Mouse (Mus musculus): Measurements from ENCODE around the gene Cabp4.

The Cabp4 gene

DNA sequence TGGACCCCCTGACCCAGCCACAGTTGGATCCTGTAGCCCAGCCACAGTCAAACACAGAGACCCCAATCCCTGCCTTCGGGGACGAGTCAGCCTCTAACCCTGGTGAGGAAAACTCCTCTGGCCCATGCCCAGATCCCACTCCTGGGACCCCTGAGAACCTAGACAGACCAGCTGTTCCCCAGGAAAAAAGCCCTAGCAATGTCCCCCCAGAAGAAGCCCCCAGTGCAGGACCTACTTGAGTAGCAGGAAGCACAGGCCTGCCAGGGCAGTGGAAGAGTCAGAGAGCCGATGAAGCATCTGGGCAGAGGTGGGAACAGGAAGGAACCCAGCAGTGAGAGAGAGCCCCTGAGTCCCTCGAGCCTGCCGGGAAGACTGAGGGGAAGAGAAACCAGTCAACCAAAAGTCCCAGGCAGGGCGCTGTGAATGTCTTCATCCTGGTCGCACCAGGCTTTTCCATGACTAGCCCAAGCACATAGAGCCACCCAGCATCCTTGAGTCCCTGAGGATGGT is at the start of gene Cabp4:
Gene Cabp4, minus strand, starts transcription at position 275 of the 510 bp plus-strand sequence.
- CTCF ChIA-PET: no interaction called here

DNA sequence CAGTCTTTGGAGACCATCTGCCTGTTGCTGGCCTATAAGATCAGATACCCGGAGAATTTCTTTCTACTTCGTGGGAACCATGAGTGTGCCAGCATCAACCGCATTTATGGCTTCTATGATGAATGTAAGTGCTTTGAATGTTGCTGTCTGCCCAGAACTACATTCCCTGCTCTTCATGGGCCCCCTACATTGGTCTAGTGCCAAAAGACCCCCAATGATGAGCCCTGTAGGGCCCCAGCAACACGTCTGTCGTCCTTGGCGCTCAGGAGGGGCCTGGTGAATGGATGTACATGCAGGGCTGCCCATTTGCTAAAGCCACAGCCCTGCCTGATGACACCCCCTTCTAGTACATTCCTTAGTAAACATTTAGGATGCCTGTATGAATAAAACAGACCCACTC is 49.3 kb upstream of the Cabp4 start:
- CTCF ChIA-PET: no interaction called here

DNA sequence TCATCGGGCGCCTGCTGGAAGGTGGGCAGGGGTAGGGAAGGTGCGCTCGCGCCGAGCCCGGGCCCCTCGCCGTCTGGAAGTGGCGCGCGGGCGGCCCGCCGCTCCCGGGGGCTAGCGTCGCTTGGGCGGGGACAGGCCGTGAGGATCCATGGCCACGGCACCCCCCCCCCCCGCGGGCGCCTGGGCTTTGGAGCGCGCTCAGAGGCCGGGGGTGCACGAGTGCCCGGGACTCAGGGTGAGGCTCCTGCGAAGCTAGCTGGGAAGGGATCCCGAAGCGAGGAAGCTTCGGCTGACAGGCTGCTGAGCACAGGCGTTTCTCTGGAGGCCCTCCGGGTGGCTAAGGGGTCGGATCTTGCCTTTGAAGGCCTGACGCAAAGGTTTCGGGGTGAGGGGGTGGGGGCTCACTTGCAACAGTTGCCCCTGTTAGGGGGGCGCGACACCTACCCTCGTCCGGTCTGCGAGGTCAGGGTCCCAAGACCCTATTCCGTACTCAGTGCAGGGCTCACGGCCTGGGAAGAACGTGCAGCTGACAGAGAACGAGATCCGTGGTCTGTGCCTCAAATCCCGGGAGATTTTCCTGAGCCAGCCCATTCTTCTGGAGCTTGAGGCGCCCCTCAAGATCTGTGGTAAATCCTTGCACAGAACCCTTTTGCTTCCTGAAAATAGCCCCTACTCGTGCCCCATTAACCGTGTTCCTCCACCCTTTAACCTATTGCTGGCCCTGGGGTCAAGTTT is 48.6 kb upstream of the Cabp4 start:
- CTCF ChIA-PET: interaction anchor here (0.6 to 1.1 kb wide), 3 partner anchors 15 to 143 kb away, joined by 3 to 14 read pairs (median 5); partner anchors contain the start of gene Ptprcap

DNA sequence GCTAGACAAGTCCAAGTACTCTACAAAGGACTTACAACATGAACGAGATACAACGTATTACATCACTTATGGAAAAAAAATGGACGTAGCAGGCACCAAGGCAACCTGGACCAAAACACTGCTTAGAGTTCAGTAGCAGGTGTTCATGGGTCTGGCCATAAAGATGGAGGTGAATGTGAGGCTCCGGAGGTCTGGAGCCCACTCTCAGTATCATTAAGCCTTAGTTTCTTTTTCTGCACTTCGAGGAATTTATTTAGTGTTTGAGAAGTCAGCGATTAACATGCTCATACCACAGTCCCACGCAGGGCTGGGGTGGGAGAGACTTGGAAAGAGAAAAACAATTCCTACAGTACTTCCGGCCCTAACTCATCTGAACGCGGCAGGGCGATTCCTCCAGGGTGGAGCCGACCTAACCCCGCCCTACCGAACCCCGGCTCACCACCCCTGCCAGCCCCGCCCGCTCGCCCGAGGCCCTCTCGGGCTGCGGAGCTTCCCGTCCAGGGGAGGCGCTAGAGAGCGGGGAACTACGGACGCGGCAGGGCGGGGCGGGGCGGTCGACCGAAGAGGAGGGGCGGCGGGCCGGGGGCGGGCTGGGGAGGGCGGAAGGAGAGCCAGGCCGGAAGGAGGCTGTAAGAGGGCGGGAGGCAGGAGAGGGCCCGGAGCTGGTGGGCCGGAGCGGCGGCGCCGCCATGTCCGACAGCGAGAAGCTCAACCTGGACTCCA is 47.9 kb upstream of the Cabp4 start, which contains the start of gene Ppp1ca:
Gene Ppp1ca, plus strand, starts transcription at position 538 of the 723 bp plus-strand sequence.
- CTCF ChIA-PET: interaction anchor here (0.6 to 1.1 kb wide), 4 partner anchors 15 to 144 kb away, joined by 3 to 14 read pairs (median 4); partner anchors contain the start of gene Ptprcap

DNA sequence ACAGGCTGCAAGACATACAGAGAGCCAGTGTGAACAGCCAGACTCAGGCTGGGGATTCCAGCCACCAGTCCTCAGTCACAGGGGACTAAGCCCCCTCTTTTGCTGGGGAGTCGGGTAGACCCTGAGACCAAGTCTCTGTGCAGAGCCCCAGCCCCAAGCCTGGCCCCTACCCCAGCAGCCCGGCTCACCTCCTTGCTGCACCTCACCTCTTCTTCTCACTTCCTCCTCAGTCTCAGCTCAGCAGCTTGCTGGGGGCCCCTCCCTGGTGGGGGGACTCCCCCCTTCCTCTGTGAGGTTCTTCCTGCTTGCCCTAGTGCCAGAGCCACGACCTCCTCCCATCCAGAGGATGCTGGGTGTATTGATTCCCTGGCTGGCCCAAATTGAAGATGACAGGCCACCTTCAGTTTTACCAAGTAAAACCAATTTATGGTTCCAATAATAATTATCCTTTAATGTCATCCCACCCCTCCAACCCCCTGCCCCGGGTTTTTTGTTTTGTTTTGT is 47.0 kb upstream of the Cabp4 start, which contains the start of gene Tbc1d10c:
Gene Tbc1d10c, minus strand, starts transcription at position 454 of the 504 bp plus-strand sequence.
- CTCF ChIA-PET: interaction anchor here (0.8 kb wide), 2 partner anchors 13 to 36 kb away, joined by 3 read pairs; no protein-coding TSS in a partner anchor

DNA sequence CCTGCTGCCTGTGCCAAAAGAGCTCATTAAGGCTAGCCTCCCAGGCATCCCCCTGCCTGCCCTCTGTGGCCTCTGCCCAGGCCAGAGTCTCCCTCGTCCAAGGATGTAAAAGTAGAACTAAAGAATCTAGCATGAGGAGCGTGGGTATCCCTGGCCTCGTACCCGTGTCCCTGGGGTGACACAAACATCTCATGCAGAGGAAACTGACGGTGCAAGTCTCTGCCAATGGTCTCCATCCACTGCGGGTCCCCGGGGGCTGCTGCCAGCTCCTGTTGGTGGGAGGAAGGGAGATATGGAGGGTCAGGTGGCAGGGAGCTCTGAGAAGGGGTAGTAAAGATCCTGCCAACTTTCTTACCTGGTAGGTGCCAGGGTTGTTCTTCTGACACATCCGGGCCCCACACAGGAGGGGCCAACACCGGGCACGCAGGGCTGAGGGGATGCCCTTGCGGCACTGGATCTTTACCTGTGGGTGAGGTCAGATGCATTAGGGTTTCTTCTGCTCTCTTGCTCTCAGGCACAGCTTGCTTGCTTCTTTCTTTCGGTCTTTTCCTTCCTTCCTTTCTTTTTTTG is 45.3 kb upstream of the Cabp4 start:
- CTCF ChIA-PET: interaction anchor here (0.5 to 1.1 kb wide), 2 partner anchors 51 to 484 kb away, joined by 3 to 4 read pairs; no protein-coding TSS in a partner anchor

DNA sequence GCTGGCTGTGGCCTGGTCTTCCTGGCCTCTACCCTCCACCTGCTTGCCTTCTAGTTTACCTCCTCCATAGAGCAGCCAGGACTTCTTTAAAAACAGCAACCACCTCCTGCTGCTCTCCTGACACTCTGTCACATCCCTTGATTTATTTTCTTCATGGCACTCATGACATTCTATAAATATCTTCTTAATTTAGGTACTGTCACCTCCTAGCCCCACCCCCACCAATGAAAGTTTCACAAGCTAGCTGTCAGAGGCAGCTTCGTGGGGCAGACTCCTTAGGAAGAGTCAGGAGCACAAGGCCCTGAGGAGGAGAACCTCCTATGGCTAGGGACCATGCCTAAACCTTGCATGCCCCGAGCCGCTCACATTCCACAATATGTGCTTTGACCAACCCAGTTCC is 43.5 kb upstream of the Cabp4 start:
- CTCF ChIA-PET: interaction anchor here (0.6 to 1.5 kb wide), 4 partner anchors 30 to 862 kb away, joined by 3 to 4 read pairs (median 4); no protein-coding TSS in a partner anchor

DNA sequence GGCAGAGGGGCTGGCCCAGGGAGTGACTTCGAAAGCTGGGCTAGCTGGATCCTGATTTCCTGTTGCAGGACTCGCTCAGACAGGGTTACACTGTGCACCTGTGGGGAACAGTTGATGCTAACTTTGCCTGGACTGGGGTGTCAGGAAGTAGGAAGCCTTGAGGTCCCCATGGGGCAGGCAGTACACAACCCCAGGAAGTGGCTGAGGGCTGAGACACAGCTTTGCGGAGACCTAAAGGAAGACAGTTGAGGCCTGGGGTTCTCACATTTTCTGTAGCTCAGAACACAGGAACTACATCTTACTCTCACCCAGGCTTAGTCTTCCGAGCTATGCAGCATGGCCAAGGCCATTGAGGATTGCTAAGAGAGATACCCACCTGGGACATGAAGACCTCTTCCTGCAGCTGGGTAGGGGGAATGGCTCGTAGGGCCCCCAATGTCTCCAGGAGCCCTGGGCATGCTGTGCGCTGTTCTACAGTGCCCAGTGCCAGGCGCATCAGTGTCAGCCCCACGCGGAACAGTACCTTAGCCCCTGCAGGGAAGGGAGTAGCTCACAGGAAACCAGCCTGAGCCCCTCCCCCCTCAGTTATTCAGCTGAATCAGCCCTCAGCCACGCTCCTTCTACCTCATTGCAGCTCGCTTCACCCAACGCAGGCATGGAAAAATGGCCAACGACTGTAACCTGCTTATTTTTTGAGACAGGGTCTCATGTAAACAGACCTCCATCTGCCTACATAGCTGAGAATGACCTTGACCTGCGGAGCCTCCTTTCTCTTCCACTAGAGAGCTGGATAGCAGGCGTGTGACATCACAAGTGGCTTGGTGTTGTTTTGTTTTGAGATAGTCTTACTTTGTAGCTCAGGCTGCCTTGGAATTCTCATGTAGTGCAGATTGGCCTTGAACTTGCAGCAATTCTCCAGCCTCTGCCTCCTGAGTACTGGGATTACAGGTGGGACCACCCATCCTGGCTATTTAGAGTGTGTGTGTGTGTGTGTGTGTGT is 41.4 kb upstream of the Cabp4 start:
- CTCF ChIA-PET: interaction anchor here (0.6 to 1.7 kb wide), 5 partner anchors 12 to 119 kb away, joined by 3 to 7 read pairs (median 3); no protein-coding TSS in a partner anchor

DNA sequence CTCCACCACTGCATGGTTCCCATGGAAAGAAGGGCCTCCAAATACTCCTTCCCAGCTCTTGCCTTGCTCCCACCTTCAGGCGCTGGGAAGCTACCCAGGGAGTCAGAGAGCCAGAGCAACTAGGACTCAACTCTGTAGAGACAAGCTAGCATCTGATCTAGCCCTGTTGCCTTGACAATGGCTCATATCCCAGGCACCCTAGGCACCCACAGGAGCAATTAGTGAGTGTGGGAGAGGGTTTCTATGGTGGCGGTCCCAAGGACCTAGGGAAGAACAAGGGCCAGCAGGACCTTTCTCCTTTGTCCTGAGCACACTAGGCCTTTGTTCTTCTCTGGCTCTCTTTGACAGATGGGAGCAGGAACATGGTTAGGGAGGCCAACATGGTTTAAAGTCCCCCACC is 39.9 kb upstream of the Cabp4 start:
- CTCF ChIA-PET: no interaction called here

DNA sequence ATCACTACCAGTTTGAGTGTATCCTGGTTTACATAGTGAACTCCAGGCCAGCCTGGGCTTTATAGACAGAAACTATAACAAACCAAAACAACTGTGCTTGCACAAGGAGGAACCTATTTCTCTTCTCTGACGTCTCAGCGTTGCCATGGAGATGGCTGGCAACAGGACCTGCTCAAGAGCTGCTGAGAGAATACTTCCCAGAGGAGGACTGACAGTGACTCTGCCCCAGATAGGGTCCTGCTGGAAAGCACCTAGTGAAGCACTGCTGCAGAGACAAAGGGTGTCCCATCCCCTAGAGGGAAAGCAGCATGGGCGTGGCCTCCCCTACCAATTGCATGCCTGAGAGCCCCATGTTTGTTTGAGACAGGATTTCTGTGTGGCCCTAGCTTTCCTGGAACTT is 38.1 kb upstream of the Cabp4 start:
- CTCF ChIA-PET: no interaction called here

DNA sequence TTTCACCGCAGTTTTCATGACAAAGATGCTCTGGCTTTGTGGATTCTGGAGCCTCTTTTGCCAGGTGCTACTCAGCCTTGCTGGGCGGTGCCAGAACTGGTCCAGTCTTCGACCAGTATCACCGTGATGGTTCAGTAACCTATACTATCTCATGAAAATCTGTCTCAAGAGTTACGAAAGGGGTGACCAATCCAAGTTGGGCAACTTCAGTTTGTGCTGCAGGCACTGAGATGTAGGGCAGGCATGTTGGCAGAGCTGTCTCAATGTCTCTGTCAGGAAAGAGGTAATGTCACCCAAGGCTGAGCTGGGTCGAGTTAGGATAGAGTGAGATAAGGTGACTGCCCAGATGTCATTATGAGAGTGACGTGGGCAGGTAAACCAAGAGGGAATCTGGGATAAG is 36.6 kb upstream of the Cabp4 start:
- CTCF ChIA-PET: no interaction called here

DNA sequence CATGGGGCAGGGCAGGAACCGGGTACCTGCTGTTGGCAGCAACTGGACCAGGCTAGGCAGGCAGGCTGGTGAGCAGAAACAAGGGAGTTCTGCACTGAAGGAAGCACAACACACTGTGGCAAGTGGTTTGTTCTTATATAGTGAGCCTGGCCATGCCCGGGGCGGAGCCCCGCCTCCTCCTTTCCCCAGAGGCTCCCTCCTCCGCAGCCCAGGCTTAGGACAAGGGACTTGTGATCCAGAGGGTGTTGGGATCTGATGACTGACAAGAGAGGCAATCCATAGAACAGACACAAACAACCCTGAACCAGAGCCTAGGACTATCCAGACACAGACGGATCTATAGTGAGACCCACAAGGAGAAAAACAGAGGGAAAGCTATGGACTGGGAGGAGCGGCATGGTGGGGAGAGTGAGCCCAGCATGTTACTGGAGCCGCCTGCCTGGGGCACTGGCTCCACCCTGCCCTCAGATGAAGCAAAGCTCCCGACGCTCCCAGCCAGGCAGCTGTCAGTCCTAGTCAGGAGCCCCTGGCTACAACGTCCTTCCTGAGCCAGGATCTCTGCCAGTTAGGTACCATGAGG is 31.6 kb upstream of the Cabp4 start, which contains the start of gene Carns1:
Gene Carns1, minus strand, starts transcription at position 112 of the 580 bp plus-strand sequence.
- CTCF ChIA-PET: interaction anchor here (0.7 kb wide), 1 partner anchor 20 kb away, joined by 3 read pairs; no protein-coding TSS in a partner anchor

DNA sequence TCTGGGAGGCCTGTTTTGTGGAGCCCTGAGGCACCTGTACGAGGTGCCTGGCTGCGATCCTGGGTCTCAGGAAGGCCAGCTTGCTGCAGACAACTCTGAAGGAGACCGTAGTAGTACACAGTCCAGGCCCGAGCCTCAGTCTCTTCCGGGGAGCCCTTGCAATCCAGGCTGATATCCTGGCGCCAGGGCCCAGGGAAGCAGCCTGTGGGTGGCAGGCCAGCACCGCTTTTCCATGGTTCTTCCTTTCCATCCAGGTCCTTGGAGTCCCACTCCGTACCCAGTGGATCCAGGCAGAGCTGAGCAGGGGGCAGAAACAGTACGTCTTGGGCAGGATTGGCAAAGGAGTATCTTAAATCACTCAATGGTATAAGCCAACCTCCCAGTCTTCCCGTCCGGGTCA is 29.1 kb upstream of the Cabp4 start:
- CTCF ChIA-PET: no interaction called here

DNA sequence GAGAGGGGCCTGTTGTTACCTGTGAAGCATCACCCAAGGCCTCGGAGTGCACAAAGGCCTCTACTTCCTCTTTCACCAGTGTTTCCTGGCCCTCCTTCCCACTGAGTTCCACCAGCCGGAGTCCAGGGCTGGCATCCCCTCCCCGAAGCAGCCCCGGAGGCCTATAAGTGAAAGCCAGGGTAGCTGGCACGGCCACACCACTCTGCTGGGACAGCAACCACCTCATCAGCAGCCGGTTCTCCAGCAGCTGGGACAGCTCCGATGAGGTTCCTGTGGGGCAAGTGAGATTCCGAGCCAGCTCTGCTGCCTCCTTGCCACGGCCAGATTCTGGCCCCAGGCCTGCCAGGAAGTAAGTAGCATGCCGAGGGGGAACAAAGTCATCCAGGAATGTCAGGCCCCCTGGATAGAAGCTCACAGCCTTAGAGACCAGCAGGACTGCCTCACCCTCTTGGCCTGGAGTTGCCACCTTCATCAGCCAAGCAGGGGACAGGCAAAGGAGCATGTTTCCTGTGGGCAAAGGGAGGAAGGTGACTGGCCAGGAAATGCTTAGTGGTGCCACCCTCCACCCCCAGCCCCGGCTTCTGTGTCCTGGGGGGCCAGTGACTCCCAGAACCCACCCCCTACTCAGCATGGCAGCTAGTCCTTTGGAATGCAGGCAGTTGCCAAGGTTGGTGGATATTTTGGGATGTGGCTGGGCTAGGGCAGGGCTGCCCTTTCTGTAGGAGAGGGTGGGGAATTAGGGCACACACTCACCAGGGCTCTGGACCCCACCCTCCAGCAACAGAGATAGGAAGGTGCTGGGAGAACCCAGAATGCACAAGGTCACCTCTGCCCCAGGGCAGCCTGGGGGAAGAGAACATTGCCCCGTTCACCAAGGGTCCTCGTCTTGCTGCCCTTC is 27.8 kb upstream of the Cabp4 start:
- CTCF ChIA-PET: no interaction called here

DNA sequence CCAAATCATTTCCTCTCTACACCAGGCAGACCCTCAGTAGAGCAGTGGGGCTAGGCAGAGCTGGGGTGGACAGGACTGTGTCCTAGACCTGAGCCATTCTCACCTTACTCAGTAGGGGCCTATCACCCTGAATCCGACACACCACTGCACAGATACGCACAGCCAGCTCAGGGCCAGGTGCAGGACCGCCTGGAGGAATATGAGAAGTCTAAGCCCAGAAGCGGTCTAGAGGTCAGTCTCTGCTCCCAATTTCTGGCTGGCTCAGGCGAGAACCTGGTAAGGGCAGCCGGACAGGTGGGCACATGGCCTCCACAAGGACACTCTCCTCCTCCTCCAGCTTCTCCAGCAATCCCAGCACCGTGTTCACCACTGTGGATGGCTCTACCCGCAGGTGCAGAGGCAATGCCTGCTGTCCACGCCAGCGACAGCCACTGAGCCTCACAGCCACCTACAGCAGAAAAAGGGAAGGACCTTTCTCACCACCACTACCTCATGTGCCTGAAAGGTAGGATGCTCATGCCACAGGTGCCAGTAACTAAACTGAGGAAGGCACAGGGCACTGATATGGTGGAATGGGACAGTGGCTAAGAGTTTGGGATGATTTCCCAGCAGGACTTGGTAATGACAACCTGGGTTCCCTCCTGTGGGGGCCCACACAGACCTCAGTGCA is 27.0 kb upstream of the Cabp4 start:
- CTCF ChIA-PET: no interaction called here

DNA sequence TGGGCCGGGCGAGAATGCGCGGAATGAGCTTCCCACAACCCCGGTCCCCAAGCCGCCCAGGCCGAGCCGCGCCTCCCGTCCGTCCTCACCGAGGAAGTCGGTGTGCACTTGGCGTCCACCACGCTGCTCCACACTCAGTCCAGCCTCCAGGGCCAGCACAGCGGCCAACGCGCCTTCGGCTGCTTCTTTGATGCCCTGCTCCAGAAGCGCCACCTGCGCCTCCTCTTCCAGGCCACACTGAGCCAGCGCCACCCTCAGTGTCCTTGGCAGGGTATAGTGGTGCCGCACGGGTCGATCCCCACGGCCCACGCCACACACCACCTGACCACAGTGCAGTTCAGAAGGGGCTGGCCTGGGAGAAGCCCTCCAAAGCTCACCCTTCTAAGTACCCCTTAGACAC is 26.0 kb upstream of the Cabp4 start:
- CTCF ChIA-PET: no interaction called here

DNA sequence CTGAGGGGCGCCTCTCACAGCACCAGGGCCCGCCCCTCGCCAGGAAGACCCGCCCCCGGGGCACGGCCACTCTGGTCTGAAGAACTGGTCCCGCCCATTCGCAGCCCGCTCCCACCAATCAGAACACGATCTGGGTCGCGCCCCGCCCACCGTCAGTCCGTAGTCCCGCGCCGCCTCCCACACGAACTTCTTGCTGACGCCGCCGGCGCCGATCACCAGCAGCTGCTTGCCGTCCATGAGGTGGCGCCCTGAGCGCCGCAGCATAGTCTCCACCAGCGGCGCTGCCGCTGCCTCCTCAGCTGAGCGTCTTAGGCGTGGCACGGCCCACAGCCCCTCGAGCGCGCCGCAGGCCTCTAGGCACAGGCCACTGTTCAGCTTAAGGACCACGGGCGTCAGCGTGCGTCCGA is 25.5 kb upstream of the Cabp4 start:
- CTCF ChIA-PET: interaction anchor here (0.7 to 0.8 kb wide), 2 partner anchors 14 to 27 kb away, joined by 3 read pairs; no protein-coding TSS in a partner anchor

All from spleen, embryonic (tissue).